Mouse (Mus musculus): ENCODE measurements around the gene Ankdd1b. TPM values are rescaled to one million over a fixed set of nuclear protein-coding genes. Genes with fewer than 3 reads are reported as not detected.

Gene Ankdd1b
- polyA plus RNA-seq, 1 experiment: 0.55 TPM

DNA sequence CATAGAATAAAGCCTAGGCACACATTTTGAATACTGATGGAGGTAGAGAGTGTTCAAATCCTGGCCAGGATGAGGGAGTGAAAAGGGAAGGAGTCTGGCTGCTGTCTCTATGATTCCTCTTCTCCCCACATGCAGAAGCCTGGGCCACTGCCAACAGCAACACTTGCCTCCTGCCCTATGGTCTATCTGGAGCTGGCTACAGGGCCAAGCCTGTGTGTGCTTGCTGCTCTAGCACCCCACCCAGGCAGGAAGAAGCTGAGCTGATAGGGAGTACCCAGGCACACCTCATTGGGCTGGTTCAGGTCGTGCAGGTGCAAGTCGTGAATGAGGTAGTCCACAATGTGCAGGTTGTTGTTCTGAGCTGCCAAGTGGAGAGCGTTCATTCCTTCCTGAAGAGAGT, 16.7 kb downstream of the Ankdd1b start:
- no peak for DNase-seq (ENCODE audit: low read depth)

- DNase-seq (ENCODE audit: low read depth): no peak
These were observed 18.4 kb downstream of the Ankdd1b start for GRCm38 (mm10) chr13:96452621-96453020.

GRCm38 (mm10) chr13:96451386-96452140, 19.4 kb downstream of the Ankdd1b start:
- no peak for DNase-seq (ENCODE audit: low read depth)

DNA sequence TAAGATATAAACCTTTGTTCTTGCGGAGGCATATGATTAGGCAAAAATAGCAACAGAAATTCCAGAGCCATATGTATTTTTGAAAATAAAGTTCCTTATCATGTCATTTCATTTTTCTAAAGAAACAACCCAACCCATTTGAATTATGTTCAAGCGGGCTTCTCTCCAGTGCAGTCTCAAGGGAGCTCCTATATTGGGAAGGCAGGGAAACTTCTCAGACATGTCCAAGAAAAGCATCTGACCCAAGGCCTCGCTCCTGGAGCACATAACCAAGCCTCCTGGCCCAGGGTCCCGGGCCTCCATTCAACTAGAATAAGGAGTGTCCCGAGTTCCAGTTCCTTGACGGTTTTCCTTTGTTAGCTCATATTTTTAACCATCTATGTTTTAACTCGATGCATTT, 20.1 kb downstream of the Ankdd1b start:
- no peak for DNase-seq (ENCODE audit: low read depth)

- DNase-seq (ENCODE audit: low read depth): no peak
These were observed 20.7 kb downstream of the Ankdd1b start for GRCm38 (mm10) chr13:96450205-96450856.

- DNase-seq (ENCODE audit: low read depth): no peak
These were observed 30.6 kb downstream of the Ankdd1b start for GRCm38 (mm10) chr13:96440436-96440835.

GRCm38 (mm10) chr13:96436921-96437320, 34.1 kb downstream of the Ankdd1b start:
- no peak for DNase-seq (ENCODE audit: low read depth)

GRCm38 (mm10) chr13:96435793-96436192, 35.2 kb downstream of the Ankdd1b start:
- no peak for DNase-seq (ENCODE audit: low read depth)

DNA sequence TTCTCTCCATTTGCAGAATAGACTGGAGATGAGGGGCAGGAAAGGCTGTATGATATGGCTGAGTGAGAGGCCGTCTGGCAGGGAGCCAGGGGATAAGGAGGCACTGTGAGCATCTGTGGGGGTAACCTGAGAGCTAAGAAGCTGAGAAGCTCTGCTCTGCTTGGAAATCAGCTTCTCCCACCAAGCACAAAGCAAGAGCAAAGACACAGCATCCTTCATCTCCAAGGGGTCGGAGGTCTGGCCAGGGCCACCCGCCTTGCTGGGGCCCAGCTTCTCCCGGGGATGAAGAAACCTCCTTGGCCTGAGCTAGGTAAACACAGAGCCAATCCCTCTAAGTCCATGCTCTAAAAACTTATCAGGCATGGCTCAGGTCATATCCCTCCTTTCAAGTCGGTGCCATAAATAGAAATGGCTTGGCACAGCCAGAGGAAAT, 36.1 kb downstream of the Ankdd1b start:
- no peak for DNase-seq (ENCODE audit: low read depth)

DNA sequence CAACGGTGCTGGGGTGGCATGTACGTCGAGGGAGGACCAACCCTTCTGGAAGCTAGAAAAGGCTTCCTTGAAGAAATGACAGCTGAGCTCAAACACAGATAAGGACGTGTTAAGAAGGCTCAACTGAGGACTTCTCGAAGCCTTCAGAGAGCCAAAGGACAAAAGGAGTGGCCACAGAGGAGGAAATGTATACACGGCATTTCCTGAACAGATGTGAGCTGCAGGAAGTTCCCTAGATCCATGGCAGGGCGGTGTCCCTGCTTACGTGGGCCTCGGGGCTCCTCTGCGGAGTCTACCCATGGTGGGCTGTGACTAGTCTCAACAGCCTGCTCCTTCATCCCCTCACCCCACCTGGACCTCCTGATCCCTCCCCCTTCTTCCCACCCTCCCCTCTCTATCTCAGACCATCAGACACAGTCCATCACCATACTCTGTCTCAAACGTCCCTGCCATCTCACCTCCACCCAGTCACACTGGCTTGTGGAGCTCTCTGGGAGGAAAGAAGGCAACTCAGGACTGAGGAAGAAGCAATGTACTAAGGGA, 37.3 kb downstream of the Ankdd1b start:
- no peak for DNase-seq (ENCODE audit: low read depth)

DNA sequence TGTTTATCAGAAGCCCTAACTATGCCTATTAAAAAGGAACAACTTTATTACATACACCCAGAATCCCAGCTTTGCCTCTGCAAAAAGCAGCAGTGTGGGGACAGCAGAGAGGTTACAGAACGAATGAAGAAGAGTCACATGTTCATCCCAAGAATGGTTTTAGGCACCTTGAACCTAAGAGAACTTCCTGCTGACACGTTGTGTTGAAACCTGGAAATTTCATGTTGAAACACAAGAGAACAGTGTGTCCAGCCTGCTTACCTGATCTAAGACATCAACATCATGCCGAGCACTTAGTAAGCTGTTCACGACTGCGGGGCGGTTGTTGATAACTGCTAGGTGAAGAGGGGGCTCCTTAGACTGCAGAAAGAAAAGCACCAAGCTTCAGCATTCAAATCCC, 38.0 kb downstream of the Ankdd1b start:
- DNase-seq (ENCODE audit: low read depth): peak; percentile 70

DNA sequence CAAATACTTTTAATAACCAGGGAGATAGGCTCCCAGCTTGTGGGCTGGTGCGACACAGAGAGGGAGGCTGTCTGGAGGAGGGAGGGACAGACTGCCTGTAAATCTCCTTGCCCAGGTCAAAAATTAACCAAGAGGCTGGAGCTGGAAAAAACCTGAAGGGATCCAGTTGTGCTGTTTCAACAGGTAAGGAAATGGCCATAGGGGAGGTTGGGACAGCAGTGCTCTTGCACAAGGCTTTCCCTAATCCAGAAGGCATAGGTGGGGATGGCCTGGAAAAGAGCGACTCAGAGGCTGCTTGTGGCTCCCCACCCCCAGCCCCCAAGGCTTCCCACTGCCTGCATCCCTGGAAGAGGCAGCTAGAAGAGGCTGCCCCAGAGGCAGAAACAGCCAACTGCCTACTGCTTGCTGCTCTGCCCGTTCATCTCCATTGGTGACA, 38.6 kb downstream of the Ankdd1b start:
- DNase-seq (ENCODE audit: low read depth): peak; percentile 93

DNA sequence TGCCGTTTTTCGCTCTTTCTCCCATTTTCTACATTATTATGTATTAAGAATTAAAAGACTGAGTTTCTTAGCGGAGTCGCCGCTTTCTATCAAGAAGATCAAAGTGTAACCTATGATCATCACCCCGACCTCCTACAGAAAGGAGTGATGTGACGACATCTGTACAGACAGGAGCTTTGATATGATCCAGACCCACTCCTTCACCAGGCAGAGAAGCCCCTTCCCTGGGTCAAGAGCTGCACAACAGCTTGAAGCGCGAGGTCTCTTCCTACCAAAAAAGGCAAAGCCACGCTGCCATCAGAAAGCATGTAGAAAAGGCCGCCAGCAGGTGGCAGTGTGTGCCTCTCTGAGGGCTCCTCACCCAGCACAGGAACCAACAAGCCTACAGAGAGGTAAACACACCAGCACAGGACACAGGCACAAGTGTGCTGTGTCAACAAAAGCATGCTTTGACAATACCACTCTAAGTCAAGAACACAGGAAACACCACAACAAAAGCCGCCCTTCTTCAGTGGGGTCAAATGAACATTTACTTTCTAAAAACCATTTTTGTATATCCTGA, 39.3 kb downstream of the Ankdd1b start:
- peak; percentile 38 for DNase-seq (ENCODE audit: low read depth)

- DNase-seq (ENCODE audit: low read depth): no peak
These were observed 42.5 kb downstream of the Ankdd1b start for GRCm38 (mm10) chr13:96428531-96428930.

- DNase-seq (ENCODE audit: low read depth): no peak
These were observed 45.0 kb downstream of the Ankdd1b start for GRCm38 (mm10) chr13:96426044-96426443.

- no peak for DNase-seq (ENCODE audit: low read depth)
These were observed 46.3 kb downstream of the Ankdd1b start for GRCm38 (mm10) chr13:96424496-96425274.

DNA sequence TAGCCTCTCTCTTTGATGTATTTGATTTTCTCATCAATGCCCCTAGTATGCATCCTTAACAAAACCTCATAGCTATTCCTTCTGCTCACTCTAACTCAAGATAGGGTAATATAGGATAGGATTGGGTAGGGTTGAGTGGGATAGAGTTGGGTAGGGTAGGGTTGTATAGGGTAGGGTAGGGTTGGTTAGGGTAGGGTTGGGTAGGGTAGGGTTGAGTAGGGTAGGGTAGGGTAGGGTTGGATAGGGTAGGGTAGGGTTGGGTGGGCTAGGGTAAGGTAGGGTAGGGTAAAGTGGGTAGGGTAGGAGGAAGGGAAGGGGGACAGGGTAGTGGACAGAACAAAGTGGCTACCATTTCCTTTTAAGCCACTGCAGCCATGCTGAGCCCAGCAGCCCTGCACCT, 49.8 kb downstream of the Ankdd1b start:
- no peak for DNase-seq (ENCODE audit: low read depth)

- DNase-seq (ENCODE audit: low read depth): no peak
These were observed 52.5 kb downstream of the Ankdd1b start for GRCm38 (mm10) chr13:96418487-96418886.

DNA sequence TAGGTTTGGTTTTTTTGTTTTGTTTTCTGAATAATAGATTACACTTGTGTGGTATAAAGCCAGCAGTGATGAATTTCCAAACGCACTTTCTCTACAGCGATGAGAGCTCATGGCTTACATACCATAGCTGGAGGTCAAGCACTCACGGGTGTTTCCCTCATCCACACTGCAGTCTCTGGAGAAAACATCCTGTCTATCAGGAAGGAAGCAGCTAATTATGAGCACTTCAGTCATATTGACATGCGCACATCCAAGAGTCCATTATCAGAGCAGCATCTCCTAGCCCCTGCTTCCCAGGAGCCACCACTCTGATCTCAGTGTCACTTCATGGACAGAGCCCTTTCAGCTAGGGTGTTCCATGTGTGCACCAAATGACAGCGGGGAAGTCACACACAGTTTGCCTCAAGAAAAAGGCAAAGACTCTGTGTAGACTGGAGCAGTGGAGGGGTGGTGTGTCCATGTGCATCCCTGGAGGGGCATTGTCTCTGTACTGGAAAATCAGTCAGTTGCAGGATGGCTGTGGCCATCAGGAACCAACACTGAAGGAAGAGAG, 53.7 kb downstream of the Ankdd1b start:
- DNase-seq (ENCODE audit: low read depth): no peak

DNA sequence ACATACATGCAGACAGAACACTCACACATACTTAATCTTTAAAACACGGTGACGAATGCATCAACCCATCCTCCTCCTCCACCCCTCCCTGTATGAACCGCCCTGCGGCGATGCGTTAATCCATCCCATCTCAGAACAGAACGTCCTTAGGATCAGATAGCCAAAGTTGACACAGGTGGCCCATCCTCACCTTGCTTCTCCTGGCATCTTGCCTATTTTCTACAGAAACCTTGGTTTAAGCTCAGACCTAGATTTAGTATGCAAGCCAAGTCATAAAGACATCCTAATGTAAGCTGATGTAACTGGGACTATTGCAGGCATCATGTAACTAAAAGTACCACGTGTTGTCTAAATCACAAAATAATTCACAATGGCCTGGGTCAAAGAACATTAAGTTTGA, 54.6 kb downstream of the Ankdd1b start:
- peak; percentile 65 for DNase-seq (ENCODE audit: low read depth)

DNA sequence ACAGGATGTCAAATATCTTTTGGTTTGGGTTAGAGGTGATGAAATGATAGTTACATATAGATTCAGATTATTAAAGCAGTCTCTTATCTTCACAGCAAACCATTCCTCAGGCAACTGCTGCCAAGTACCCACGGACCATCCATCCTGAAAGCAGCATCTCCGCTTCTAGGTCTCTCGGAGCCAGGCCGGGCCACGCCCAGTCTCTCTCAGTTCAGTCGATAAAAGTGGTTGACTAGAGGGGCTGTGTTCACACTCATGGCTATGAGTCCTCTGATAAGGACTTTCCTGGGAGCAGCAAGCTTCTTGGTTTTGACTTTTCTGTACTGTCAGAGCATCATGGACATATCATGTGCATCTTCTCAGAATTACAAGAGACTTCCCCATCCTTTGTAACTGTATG, 56.6 kb downstream of the Ankdd1b start:
- no peak for DNase-seq (ENCODE audit: low read depth)

GRCm38 (mm10) chr13:96408786-96409185, 62.2 kb downstream of the Ankdd1b start:
- no peak for DNase-seq (ENCODE audit: low read depth)

Measured in gonadal fat pad, adult 2 months (tissue).